Mouse (Mus musculus) midbrain, embryonic 15.5 days (tissue): ENCODE data around the gene Kcnmb4. TPM values are rescaled to one million over a fixed set of nuclear protein-coding genes. Genes with fewer than 3 reads are reported as not detected.

Experiments used
- ATAC-seq: fragments of 200-750 bp; cut with Nextera tagmentation; replicated peaks from 2 replicates; pipeline ENCODE4 v1.8.0; 2017; ENCODE audit warnings: moderate TSS enrichment
- H3K27ac ChIP-seq: fragments of 300-500 bp; sonication (generic); 2 replicates; pipeline ENCODE4 v1.5.1; 2015; ENCODE audit warnings: mild to moderate bottlenecking, inconsistent platforms
- H3K27me3 ChIP-seq: fragments of 300-500 bp; sonication (generic); replicated peaks from 2 replicates; pipeline ENCODE4 v1.6.1; 2015; ENCODE audit warnings: inconsistent platforms
- H3K36me3 ChIP-seq: fragments of 300-500 bp; sonication (generic); replicated peaks from 2 replicates; pipeline ENCODE4 v1.6.1; 2015; ENCODE audit warnings: inconsistent platforms
- H3K4me1 ChIP-seq: fragments of 300-500 bp; sonication (generic); 2 replicates; pipeline ENCODE4 v1.6.1; 2015; ENCODE audit warnings: inconsistent platforms
- H3K4me2 ChIP-seq: fragments of 300-500 bp; sonication (generic); 2 replicates; pipeline ENCODE4 v1.6.1; 2015; ENCODE audit warnings: inconsistent platforms, mild to moderate bottlenecking, moderate library complexity
- H3K4me3 ChIP-seq: fragments of 300-500 bp; sonication (generic); 2 replicates; pipeline ENCODE4 v1.5.1; 2015; ENCODE audit warnings: mild to moderate bottlenecking, inconsistent platforms
- H3K9ac ChIP-seq: fragments of 300-500 bp; sonication (generic); 2 replicates; pipeline ENCODE4 v1.6.1; 2015; ENCODE audit warnings: mild to moderate bottlenecking, inconsistent platforms
- H3K9me3 ChIP-seq: fragments of 300-500 bp; sonication (generic); 2 replicates; pipeline ENCODE4 v1.6.1; 2016; ENCODE audit warnings: inconsistent platforms
- WGBS: fragments of 180-500 bp; shearing (Covaris S2); methylation state at CpG from one replicate; pipeline ENCODE4 v1.1.7; 2015; ENCODE audit warnings: mixed read lengths; 5-methylcytosine and 5-hydroxymethylcytosine counted together
- polyA plus RNA-seq: library from polyadenylated mRNA; unstranded; fragments of >200 nt; fragmentation: Nextera tagmentation; extraction: Ambion mirVana; gene quantifications from 2 replicates; pipeline ENCODE4 v1.2.1, GENCODE M21; 2015

The Kcnmb4 gene
- polyA plus RNA-seq, 1 experiment from 2014 or later, result 20.3 TPM

DNA sequence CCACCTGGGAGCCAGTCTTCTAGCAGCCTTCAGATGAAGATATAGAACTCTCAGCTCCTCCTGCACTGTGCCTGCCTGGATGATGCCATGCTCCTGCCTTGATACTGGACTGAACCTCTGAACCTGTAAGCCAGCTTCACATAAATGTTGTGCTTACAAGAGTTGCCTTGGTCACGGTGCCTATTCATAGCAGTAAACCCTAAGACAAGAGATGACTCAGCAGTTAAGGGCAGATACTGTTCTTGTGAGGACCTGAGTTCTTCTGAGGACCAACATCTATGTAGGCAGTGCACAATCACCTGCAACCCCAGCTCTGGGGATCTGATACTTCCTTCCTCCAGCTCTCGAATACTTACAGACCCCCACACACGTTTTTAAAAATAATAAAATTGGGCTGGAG is 2.9 kb upstream of the Kcnmb4 start:
- no peak for ATAC-seq
- Histone ChIP-seq H3K27ac (no peak overlapping the region), H3K9ac (no peak overlapping the region), H3K4me3 (no peak overlapping the region), H3K4me1 (peaks cover 29% of the 10 kb centered on the region), H3K4me2 (no peak overlapping the region), H3K36me3 (no peaks in the 10 kb centered on the region), H3K27me3 (no peaks in the 10 kb centered on the region), H3K9me3 (no peaks in the 10 kb centered on the region)
- WGBS, result 94% methylated on average over 3 of the region's 3 CpGs

DNA sequence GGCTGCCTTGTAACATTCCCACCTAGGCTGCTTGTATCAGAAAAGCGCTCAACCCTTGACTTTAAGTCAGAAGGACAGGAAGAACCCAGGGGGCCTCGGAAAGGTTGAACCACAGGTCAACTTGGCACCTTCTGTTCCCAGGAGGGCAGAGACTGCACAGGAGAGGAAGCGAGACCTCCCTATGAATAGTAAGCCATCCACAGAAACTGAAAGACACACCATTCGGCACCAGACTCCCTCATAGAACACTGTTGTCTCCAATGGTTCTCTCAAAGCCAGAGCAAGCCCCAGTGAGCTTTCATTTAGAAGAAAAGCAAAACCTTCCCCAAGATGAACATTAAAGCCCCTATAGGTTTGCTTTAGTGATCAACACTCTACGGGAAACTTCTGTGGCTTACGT is 2.0 kb upstream of the Kcnmb4 start:
- Histone ChIP-seq H3K9ac (no peak overlapping the region), H3K27me3 (no peaks in the 10 kb centered on the region), H3K4me2 (peak overlapping the region; percentile 87; the same call in 1 of the 2 replicates), H3K4me1 (peaks cover 30% of the 10 kb centered on the region), H3K9me3 (no peaks in the 10 kb centered on the region), H3K4me3 (no peak overlapping the region), H3K36me3 (no peaks in the 10 kb centered on the region), H3K27ac (no peak overlapping the region)
- no peak for ATAC-seq
- WGBS, result 72% methylated on average over 6 of the region's 6 CpGs

DNA sequence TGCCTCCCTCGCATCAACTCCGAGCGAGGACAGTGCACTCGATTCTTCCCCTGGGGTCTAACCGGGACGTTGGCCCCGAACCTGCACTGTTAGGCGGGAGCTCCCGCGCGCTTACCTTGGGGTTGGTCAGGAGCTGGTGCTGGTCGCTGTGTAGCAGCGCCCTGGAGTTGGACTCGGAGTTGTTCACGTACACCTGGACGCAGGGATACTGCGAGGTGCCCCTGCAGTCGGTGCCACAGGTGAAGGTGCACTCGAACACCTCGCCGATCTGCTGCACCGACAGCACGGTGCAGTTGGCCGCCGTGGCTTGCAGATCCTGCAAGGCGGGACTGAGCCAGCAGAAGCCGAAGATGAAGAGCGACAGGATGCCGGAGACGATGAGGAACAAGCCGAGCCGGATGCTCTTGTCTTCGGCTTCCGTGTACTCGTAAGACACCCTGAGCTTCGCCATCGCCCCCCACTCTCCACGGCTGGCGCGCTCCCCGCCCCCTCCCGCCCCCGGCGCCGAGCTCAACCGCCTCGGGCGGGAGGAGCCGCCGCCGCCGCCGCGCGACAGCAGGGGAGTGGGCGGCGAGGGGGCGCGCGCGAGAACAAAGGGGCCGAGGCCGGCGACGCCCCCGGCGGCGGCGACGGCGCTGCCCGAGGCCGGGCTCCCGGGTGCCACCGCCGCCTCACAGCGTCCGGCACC is 463 bp downstream of the Kcnmb4 start:
- ATAC-seq, result peak; percentile 83
- H3K4me2 ChIP-seq, result peak overlapping the region; percentile 87
- WGBS, result under 1% methylated on average over 68 of the region's 78 CpGs
- H3K27me3 ChIP-seq, result no peaks in the 10 kb centered on the region
- H3K27ac ChIP-seq, result peak overlapping the region; percentile 87
- peak overlapping the region; percentile 83 for H3K4me3 ChIP-seq
- no peaks in the 10 kb centered on the region for H3K9me3 ChIP-seq
- peak overlapping the region; percentile 70 for H3K9ac ChIP-seq
- no peaks in the 10 kb centered on the region for H3K36me3 ChIP-seq
- peaks cover 36% of the 10 kb centered on the region for H3K4me1 ChIP-seq

GRCm38 (mm10) chr10:116472579-116472978 is 1.1 kb downstream of the Kcnmb4 start:
- WGBS, result 11% methylated on average over 5 of the region's 5 CpGs
- Histone ChIP-seq H3K9me3 (no peaks in the 10 kb centered on the region), H3K27ac (peak overlapping the region; percentile 87), H3K27me3 (no peaks in the 10 kb centered on the region), H3K9ac (peak overlapping the region; percentile 70), H3K4me2 (peak overlapping the region; percentile 87), H3K36me3 (no peaks in the 10 kb centered on the region), H3K4me3 (peak overlapping the region; percentile 83), H3K4me1 (peaks cover 36% of the 10 kb centered on the region)
- 0 out of 2 replicates have a peak, but pooled peaks have one; percentile 2 for ATAC-seq

GRCm38 (mm10) chr10:116470306-116470925 is 3.3 kb downstream of the Kcnmb4 start:
- Histone ChIP-seq H3K27me3 (no peaks in the 10 kb centered on the region), H3K4me1 (peaks cover 36% of the 10 kb centered on the region), H3K4me2 (no peak overlapping the region), H3K9ac (no peak overlapping the region), H3K36me3 (no peaks in the 10 kb centered on the region), H3K4me3 (no peak overlapping the region), H3K27ac (no peak overlapping the region), H3K9me3 (no peaks in the 10 kb centered on the region)
- 81% methylated on average over 11 of the region's 11 CpGs for WGBS
- ATAC-seq, result no peak

GRCm38 (mm10) chr10:116468094-116468493 is 5.6 kb downstream of the Kcnmb4 start:
- no peak for ATAC-seq
- 89% methylated on average over 5 of the region's 5 CpGs for WGBS
- Histone ChIP-seq H3K4me1 (peaks cover 22% of the 10 kb centered on the region), H3K36me3 (no peaks in the 10 kb centered on the region), H3K4me2 (no peak overlapping the region), H3K4me3 (no peak overlapping the region), H3K27ac (no peak overlapping the region), H3K9ac (no peak overlapping the region), H3K9me3 (no peaks in the 10 kb centered on the region), H3K27me3 (no peaks in the 10 kb centered on the region)

- H3K4me3 ChIP-seq, result no peak overlapping the region
- no peaks in the 10 kb centered on the region for H3K9me3 ChIP-seq
- no peak overlapping the region for H3K27ac ChIP-seq
- no peak overlapping the region for H3K9ac ChIP-seq
- no peak overlapping the region for H3K4me2 ChIP-seq
- no peak for ATAC-seq
- WGBS, result 91% methylated on average over 12 of the region's 12 CpGs
- no peaks in the 10 kb centered on the region for H3K36me3 ChIP-seq
- H3K27me3 ChIP-seq, result no peaks in the 10 kb centered on the region
- H3K4me1 ChIP-seq, result no peaks in the 10 kb centered on the region
Observed at GRCm38 (mm10) chr10:116463753-116464345, 9.8 kb downstream of the Kcnmb4 start.

DNA sequence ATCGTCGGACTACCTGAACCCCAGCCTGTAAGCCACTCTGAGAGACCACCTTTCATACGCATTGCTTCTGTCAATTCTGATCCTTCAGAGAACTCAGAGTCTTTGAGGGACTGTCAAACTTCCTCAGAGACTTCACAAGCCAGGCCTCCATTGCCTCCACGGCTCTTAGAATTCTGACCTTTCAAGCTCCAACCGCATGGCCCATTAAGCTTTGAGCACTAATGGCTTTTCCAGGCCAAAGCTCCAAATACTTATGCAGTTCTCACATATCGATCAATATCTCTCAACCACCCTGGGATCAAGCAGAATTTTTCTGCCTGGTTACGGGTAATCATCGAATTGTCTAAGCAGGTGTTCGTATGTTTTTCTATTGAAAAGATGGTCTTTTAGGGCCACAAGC is 12.2 kb downstream of the Kcnmb4 start:
- no peak overlapping the region for H3K4me3 ChIP-seq
- ATAC-seq, result no peak
- no peaks in the 10 kb centered on the region for H3K27me3 ChIP-seq
- H3K36me3 ChIP-seq, result no peaks in the 10 kb centered on the region
- no peaks in the 10 kb centered on the region for H3K4me1 ChIP-seq
- WGBS, result 89% methylated on average over 9 of the region's 9 CpGs
- no peak overlapping the region for H3K27ac ChIP-seq
- no peak overlapping the region for H3K9ac ChIP-seq
- H3K9me3 ChIP-seq, result no peaks in the 10 kb centered on the region
- no peak overlapping the region for H3K4me2 ChIP-seq

- H3K9ac ChIP-seq, result no peak overlapping the region
- H3K9me3 ChIP-seq, result no peaks in the 10 kb centered on the region
- H3K4me3 ChIP-seq, result no peak overlapping the region
- ATAC-seq, result no peak
- H3K4me2 ChIP-seq, result no peak overlapping the region
- WGBS, result 92% methylated on average over 9 of the region's 9 CpGs
- H3K27ac ChIP-seq, result no peak overlapping the region
- no peaks in the 10 kb centered on the region for H3K27me3 ChIP-seq
- no peaks in the 10 kb centered on the region for H3K4me1 ChIP-seq
- H3K36me3 ChIP-seq, result no peaks in the 10 kb centered on the region
Observed at GRCm38 (mm10) chr10:116458786-116459185, 14.9 kb downstream of the Kcnmb4 start.

GRCm38 (mm10) chr10:116452771-116453170 is 20.9 kb downstream of the Kcnmb4 start:
- Histone ChIP-seq H3K4me2 (no peak overlapping the region), H3K4me1 (no peaks in the 10 kb centered on the region), H3K9me3 (no peaks in the 10 kb centered on the region), H3K4me3 (no peak overlapping the region), H3K27ac (no peak overlapping the region), H3K36me3 (no peaks in the 10 kb centered on the region), H3K27me3 (no peaks in the 10 kb centered on the region), H3K9ac (no peak overlapping the region)
- WGBS, result 97% methylated on average over 7 of the region's 7 CpGs
- ATAC-seq, result no peak

- Histone ChIP-seq H3K9ac (no peak overlapping the region), H3K4me2 (no peak overlapping the region), H3K27ac (no peak overlapping the region), H3K27me3 (no peaks in the 10 kb centered on the region), H3K4me3 (no peak overlapping the region), H3K9me3 (no peaks in the 10 kb centered on the region), H3K4me1 (no peaks in the 10 kb centered on the region), H3K36me3 (no peaks in the 10 kb centered on the region)
- no peak for ATAC-seq
- 82% methylated on average over 9 of the region's 9 CpGs for WGBS
Observed at GRCm38 (mm10) chr10:116450621-116451020, 23.1 kb downstream of the Kcnmb4 start.

GRCm38 (mm10) chr10:116448166-116448565 is 25.5 kb downstream of the Kcnmb4 start:
- no peak overlapping the region for H3K4me2 ChIP-seq
- H3K27ac ChIP-seq, result no peak overlapping the region
- 96% methylated on average over 12 of the region's 12 CpGs for WGBS
- H3K4me1 ChIP-seq, result no peaks in the 10 kb centered on the region
- no peak overlapping the region for H3K9ac ChIP-seq
- H3K36me3 ChIP-seq, result no peaks in the 10 kb centered on the region
- H3K9me3 ChIP-seq, result no peaks in the 10 kb centered on the region
- H3K27me3 ChIP-seq, result no peaks in the 10 kb centered on the region
- ATAC-seq, result no peak
- no peak overlapping the region for H3K4me3 ChIP-seq

DNA sequence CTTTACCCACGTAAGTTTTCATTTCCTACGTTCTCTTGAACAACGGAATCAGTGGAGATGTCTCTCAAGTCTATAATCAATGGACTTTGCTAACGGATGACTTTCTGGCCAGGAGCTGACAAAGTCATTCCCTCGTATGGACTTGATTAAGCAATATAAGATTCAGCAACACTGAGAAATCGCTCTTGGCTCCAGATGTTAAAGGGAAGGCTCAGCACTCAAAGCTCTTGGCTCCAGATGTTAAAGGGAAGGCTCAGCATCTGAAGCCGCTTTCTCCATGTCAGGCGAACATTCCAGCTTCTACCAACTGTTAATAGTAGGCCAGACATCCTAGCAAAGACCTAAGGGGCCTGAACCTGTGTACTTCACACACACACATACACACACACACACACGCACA is 26.5 kb downstream of the Kcnmb4 start:
- no peak overlapping the region for H3K4me2 ChIP-seq
- 91% methylated on average over 9 of the region's 9 CpGs for WGBS
- no peak overlapping the region for H3K4me3 ChIP-seq
- ATAC-seq, result no peak
- no peaks in the 10 kb centered on the region for H3K9me3 ChIP-seq
- H3K27ac ChIP-seq, result no peak overlapping the region
- H3K4me1 ChIP-seq, result no peaks in the 10 kb centered on the region
- no peaks in the 10 kb centered on the region for H3K27me3 ChIP-seq
- H3K36me3 ChIP-seq, result no peaks in the 10 kb centered on the region
- H3K9ac ChIP-seq, result no peak overlapping the region
